Mouse (Mus musculus): Measurements from ENCODE around the gene Tmem156. TPM values are rescaled to one million over a fixed set of nuclear protein-coding genes. Genes with fewer than 3 reads are reported as not detected.
"Not testable (repeated sequence)": the region's sequence is repeated elsewhere in the genome, so short reads cannot be mapped to it uniquely, and the experiment has no call there.

Tmem156 gene
- polyA plus RNA-seq, 1 experiment from 2014 or later: not detected

DNA sequence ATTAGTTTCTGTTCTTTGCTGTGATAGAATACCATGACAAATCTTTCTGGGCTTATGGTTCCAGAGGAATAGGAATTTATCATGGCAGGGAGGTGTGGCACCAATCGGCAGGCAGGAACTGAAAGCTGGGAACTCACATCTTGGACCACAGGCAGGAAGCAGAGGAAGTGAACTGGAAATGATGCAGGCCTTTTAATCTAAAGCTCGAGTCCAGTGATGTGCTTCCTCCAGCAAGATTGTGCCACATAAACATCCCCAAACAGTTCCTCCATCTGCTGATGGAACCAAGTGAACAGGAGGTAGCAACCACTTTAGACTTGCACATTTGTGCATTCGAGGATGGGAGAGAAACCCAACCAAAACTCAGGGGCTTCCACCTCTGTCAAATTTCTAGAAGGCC is 28.0 kb upstream of the Tmem156 start:
- Histone ChIP-seq H3K27me3 (ENCODE audit: control insufficient read depth, insufficient read depth, low read length) (no peaks in the 10 kb centered on the region), H3K36me3 (replicated peaks; ENCODE audit: control insufficient read depth, insufficient read depth) (0 out of 2 replicates have a peak, but pooled peaks cover 3% of the 10 kb centered on the region), H3K9me3 (ENCODE audit: control insufficient read depth, low read length) (no peaks in the 10 kb centered on the region), H3K4me3 (replicated peaks; ENCODE audit: low read length) (no peak overlapping the region), H3K4me2 (replicated peaks) (no peak overlapping the region), H3K9ac (no peak overlapping the region), H3K4me1 (replicated peaks; ENCODE audit: control insufficient read depth, insufficient read depth, low read length) (no peaks in the 10 kb centered on the region), H3K27ac (no peak overlapping the region)
- DNase-seq (ENCODE audit: low spot score) (no peak), ATAC-seq (ENCODE audit: low FRiP score) (no peak)
- 77% methylated on average over 3 of the region's 3 CpGs for WGBS

DNA sequence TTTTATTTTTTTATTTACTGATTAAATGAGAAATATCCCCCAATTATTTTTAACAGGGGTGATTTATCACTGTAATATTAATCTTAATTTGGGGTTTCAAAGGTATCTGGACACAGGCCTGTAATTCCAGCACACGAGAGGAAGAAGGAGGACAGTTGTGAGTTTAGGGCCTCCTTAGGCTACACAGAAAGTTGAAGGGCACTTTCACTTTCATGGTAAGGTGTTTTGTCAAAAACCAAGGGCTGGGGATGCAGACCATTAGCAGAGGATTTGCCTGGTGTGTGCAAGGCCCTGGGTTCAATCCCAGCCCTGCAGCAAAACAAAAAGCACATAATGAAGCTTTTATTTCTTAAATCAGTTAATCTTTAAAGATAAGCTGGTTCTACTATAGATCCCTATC is 27.6 kb upstream of the Tmem156 start:
- no peak for ATAC-seq (ENCODE audit: low FRiP score)
- no peak overlapping the region for H3K27ac ChIP-seq
- no peaks in the 10 kb centered on the region for H3K27me3 ChIP-seq (ENCODE audit: control insufficient read depth, insufficient read depth, low read length)
- no peak overlapping the region for H3K4me2 ChIP-seq (replicated peaks)
- H3K4me3 ChIP-seq (replicated peaks; ENCODE audit: low read length): no peak overlapping the region
- 0 out of 2 replicates have a peak, but pooled peaks cover 3% of the 10 kb centered on the region for H3K36me3 ChIP-seq (replicated peaks; ENCODE audit: control insufficient read depth, insufficient read depth)
- H3K4me1 ChIP-seq (replicated peaks; ENCODE audit: control insufficient read depth, insufficient read depth, low read length): no peaks in the 10 kb centered on the region
- DNase-seq (ENCODE audit: low spot score): no peak
- no peak overlapping the region for H3K9ac ChIP-seq
- no peaks in the 10 kb centered on the region for H3K9me3 ChIP-seq (ENCODE audit: control insufficient read depth, low read length)
- 72% methylated on average over 1 of the region's 1 CpGs for WGBS

DNA sequence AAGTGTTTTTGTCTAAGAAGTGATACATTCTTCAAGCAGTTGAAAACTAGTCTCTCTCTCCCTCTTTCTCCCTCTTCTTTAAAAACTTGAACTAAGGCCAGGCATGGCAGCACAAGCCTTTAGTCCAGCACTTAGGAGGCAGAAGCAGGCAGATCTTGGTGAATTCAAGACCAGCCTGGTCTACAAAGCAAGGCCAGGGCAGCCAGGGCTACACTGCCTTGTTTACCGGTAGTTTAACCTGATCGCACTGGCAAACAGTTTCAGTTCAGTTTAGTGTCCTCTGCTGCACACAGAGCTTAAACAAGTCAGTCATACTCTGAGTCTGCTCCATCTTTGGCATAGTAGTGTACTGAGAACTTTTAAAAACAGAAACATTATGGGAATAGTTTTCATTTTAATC is 24.9 kb upstream of the Tmem156 start:
- H3K4me1 ChIP-seq (replicated peaks; ENCODE audit: control insufficient read depth, insufficient read depth, low read length): no peaks in the 10 kb centered on the region
- ATAC-seq (ENCODE audit: low FRiP score) (no peak), DNase-seq (ENCODE audit: low spot score) (no peak)
- H3K4me3 ChIP-seq (replicated peaks; ENCODE audit: low read length): no peak overlapping the region
- no peak overlapping the region for H3K9ac ChIP-seq
- no peaks in the 10 kb centered on the region for H3K9me3 ChIP-seq (ENCODE audit: control insufficient read depth, low read length)
- H3K27me3 ChIP-seq (ENCODE audit: control insufficient read depth, insufficient read depth, low read length): no peaks in the 10 kb centered on the region
- H3K27ac ChIP-seq: no peak overlapping the region
- H3K4me2 ChIP-seq (replicated peaks): no peak overlapping the region
- H3K36me3 ChIP-seq (replicated peaks; ENCODE audit: control insufficient read depth, insufficient read depth): 0 out of 2 replicates have a peak, but pooled peaks cover 3% of the 10 kb centered on the region
- WGBS: 100% methylated on average over 2 of the region's 2 CpGs

DNA sequence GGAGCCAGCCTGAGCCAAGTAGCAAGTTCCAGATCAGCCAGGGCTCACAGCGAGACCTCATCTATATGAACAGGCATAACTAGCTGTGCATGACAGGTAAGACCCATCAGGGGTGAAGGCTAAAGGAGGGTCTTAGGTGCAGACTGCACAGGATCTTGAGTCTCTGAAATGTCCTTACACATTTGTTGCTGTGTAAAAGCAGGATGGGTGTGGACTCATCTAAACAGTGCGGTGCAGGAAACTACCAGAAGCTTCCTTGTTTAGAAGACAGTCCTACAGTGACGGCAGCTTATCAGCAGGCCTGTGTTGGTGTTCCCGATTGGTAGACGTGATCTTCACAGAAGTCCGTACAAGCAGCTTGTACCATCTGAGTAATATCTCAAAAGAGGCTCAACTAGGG is 21.4 kb upstream of the Tmem156 start:
- no peak overlapping the region for H3K4me2 ChIP-seq (replicated peaks)
- H3K4me1 ChIP-seq (replicated peaks; ENCODE audit: control insufficient read depth, insufficient read depth, low read length): no peaks in the 10 kb centered on the region
- H3K4me3 ChIP-seq (replicated peaks; ENCODE audit: low read length): no peak overlapping the region
- no peak overlapping the region for H3K27ac ChIP-seq
- H3K9me3 ChIP-seq (ENCODE audit: control insufficient read depth, low read length): no peaks in the 10 kb centered on the region
- 93% methylated on average over 6 of the region's 6 CpGs for WGBS
- ATAC-seq (ENCODE audit: low FRiP score) (no peak), DNase-seq (ENCODE audit: low spot score) (no peak)
- 0 out of 2 replicates have a peak, but pooled peaks cover 3% of the 10 kb centered on the region for H3K36me3 ChIP-seq (replicated peaks; ENCODE audit: control insufficient read depth, insufficient read depth)
- H3K9ac ChIP-seq: no peak overlapping the region
- no peaks in the 10 kb centered on the region for H3K27me3 ChIP-seq (ENCODE audit: control insufficient read depth, insufficient read depth, low read length)

DNA sequence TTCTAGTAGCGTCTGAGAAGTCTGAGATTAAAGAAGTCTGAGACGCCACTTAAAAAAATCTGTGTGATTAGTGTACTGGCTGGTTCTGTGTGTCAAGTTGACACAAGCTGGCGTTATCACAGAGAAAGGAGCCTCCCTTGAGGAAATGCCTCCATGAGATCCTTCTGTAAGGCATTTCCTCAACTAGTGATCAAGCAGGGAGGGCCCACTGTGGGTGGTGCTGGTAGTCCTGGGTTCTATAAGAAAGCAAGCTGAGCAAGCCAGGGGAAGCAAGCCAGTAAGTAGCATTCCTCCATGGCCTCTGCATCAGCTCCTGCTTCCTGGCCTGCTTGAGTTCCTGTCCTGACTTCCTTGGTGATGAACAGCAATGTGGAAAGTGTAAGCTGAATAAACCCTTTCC is 20.3 kb upstream of the Tmem156 start:
- H3K27ac ChIP-seq; H3K27me3 ChIP-seq (ENCODE audit: control insufficient read depth, insufficient read depth, low read length): not testable (repeated sequence)
- WGBS: 86% methylated on average over 3 of the region's 3 CpGs

DNA sequence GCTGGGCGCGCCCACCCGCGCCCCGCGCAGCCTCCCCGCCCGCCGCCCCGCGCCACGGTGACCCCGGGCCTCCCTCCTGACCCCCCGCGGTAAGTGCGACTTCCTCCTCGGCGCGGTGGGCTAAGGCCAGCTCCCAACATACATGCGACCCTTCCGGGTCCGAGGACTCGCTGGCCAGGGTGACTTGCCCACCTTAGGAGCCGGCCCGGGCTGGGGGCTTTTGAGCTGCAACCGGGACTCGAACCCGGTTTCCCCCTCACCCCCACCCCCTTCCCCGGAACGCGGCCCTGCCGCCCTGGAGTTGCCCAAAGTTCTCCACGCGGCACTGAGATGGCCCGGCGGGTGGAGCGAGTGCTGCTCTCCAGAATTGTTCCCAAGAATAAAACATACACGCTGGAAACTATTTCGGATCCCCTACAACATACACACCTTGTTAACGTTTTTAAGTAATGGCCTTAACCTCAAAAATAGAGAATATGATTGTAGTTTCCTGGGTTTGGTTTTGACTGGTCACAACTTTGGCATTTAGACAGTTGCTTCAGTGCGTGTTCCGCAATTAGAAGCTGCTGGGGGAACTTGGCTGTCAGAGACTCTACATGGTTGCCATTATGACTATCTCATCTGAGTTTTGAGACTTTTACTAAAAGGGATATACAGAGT is 16.0 kb upstream of the Tmem156 start:
- Histone ChIP-seq H3K4me3 (replicated peaks; ENCODE audit: low read length) (peak overlapping the region; percentile 86), H3K9me3 (ENCODE audit: control insufficient read depth, low read length) (no peaks in the 10 kb centered on the region), H3K27me3 (ENCODE audit: control insufficient read depth, insufficient read depth, low read length) (no peaks in the 10 kb centered on the region), H3K4me1 (replicated peaks; ENCODE audit: control insufficient read depth, insufficient read depth, low read length) (peaks cover 5% of the 10 kb centered on the region; the same call in 1 of the 2 replicates), H3K4me2 (replicated peaks) (peak overlapping the region; percentile 88), H3K9ac (peak overlapping the region; percentile 79), H3K27ac (peak overlapping the region; percentile 68), H3K36me3 (replicated peaks; ENCODE audit: control insufficient read depth, insufficient read depth) (no peaks in the 10 kb centered on the region)
- no peak for DNase-seq (ENCODE audit: low spot score)
- 3% methylated on average over 35 of the region's 42 CpGs for WGBS
- ATAC-seq (ENCODE audit: low FRiP score): no peak; the same call in none of the 2 replicates

More for the DNA sequence above, 20.3 kb upstream of the Tmem156 start:
- not testable (repeated sequence) for DNase-seq (ENCODE audit: low spot score); H3K9ac ChIP-seq; H3K4me3 ChIP-seq (replicated peaks; ENCODE audit: low read length); H3K4me2 ChIP-seq (replicated peaks); H3K4me1 ChIP-seq (replicated peaks; ENCODE audit: control insufficient read depth, insufficient read depth, low read length); ATAC-seq (ENCODE audit: low FRiP score); H3K9me3 ChIP-seq (ENCODE audit: control insufficient read depth, low read length); H3K36me3 ChIP-seq (replicated peaks; ENCODE audit: control insufficient read depth, insufficient read depth)

DNA sequence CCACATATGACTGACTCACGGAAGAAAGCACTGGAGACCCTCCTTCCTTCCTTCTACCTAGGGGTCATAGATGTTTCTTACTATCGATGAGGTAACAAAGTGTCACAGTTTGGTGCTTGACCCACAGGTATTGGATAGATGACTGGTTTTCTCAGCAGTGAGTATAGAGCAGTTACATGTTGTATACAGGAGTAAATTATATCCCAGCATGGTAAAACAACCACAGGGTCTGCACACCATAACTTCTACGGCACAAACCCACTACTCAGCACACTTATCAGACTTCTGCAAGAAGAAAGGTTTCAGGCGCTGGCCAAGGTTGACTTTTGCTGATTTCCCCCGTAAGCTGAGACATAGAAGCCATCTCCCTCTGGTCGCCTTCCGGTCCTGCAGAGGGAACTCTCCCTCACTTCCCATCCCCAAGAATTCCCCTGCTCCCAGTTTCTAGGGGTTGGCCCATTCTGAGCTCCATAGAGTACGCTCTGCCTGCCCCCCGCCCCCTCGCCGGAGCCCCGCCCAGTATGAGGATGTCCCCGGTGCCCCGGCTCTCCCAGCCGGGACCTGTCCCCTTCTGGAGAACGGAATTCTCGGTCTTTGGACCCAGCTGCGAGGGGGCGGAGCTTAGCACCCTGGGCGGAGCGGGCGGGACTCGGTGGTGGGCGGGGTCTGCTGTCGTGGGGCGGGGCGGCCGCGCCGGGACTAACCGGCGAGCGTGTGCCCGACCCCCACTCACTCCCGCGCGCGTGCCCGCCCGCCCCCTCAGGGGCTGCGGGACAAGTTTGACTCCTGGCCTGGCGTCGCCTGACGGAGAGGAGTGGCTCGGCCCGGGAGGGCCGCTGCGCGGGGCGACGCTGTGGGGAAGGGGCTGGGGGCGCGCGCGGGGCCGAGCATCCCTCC is 15.2 kb upstream of the Tmem156 start, which contains the start of gene Klhl5:
Gene Klhl5 (plus strand): TSS at position 664 of the 897 bp plus-strand sequence.
- DNase-seq (ENCODE audit: low spot score) (peak; percentile 83), ATAC-seq (ENCODE audit: low FRiP score) (peak; percentile 89)
- Histone ChIP-seq H3K36me3 (replicated peaks; ENCODE audit: control insufficient read depth, insufficient read depth) (no peaks in the 10 kb centered on the region), H3K27me3 (ENCODE audit: control insufficient read depth, insufficient read depth, low read length) (no peaks in the 10 kb centered on the region), H3K4me2 (replicated peaks) (peak within 1 kb of the TSS; percentile 88), H3K9me3 (ENCODE audit: control insufficient read depth, low read length) (no peaks in the 10 kb centered on the region), H3K9ac (peak within 1 kb of the TSS; percentile 79), H3K27ac (peak within 1 kb of the TSS; percentile 68), H3K4me1 (replicated peaks; ENCODE audit: control insufficient read depth, insufficient read depth, low read length) (peaks cover 5% of the 10 kb centered on the region; the same call in 1 of the 2 replicates), H3K4me3 (replicated peaks; ENCODE audit: low read length) (peak within 1 kb of the TSS; percentile 86)
- 5% methylated on average over 41 of the region's 56 CpGs for WGBS

DNA sequence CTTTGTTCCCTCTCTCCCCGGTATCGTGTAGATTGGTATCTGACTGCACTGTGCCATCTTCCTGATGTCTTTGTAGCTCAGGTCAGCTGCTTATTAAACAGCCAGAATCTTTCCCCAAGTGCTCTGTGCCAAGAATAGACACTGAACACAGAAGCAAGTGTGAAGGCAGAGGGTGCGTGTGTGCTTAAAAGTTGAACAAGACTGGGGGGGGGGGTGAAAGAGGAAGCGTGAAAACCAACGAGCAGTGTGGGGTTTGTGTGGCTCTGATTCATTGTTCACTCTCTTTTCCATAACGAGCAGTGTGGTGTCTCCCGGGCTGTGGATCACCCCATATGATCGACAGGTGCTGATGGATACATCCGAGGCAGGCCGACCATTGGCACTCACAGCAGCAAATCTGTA is 10.7 kb upstream of the Tmem156 start:
- no peak for DNase-seq (ENCODE audit: low spot score)
- no peak overlapping the region for H3K4me3 ChIP-seq (replicated peaks; ENCODE audit: low read length)
- ATAC-seq (ENCODE audit: low FRiP score): no peak
- no peak overlapping the region for H3K27ac ChIP-seq
- H3K4me1 ChIP-seq (replicated peaks; ENCODE audit: control insufficient read depth, insufficient read depth, low read length): no peaks in the 10 kb centered on the region
- H3K27me3 ChIP-seq (ENCODE audit: control insufficient read depth, insufficient read depth, low read length): no peaks in the 10 kb centered on the region
- H3K9ac ChIP-seq: no peak overlapping the region
- no peak overlapping the region for H3K4me2 ChIP-seq (replicated peaks)
- H3K36me3 ChIP-seq (replicated peaks; ENCODE audit: control insufficient read depth, insufficient read depth): no peaks in the 10 kb centered on the region
- H3K9me3 ChIP-seq (ENCODE audit: control insufficient read depth, low read length): no peaks in the 10 kb centered on the region
- WGBS: 65% methylated on average over 10 of the region's 10 CpGs

DNA sequence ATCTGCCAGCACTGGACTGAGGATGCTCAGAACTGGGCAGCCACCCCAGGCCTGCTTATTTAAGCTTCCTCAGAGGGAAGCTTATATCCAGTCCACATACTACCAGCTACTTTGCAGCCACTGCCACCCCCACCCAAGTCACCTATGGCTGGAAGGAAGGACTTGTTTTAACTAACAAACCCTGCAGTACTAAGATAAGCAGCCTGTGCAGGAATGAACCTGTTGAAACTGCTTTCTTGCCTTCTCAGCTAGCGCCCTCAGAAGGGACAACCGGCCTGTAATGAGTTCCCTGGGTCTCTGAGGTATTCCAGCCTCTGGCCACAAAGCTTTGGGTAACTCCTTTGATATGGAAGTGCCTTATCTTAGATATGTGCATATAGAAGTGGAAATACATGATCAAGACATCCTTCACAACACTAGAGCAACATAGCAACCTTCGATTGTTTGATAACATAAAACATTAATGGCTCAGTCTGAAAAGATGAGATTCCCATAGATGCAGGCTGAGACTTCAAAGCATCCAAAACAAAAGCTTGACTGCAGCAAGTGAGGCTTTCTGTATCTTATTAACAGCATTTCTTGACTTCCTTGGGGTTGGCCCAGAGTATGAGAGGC is 10.2 kb upstream of the Tmem156 start:
- H3K4me3 ChIP-seq (replicated peaks; ENCODE audit: low read length): no peak overlapping the region
- H3K9me3 ChIP-seq (ENCODE audit: control insufficient read depth, low read length): no peaks in the 10 kb centered on the region
- no peak for DNase-seq (ENCODE audit: low spot score)
- 83% methylated on average over 3 of the region's 3 CpGs for WGBS
- no peaks in the 10 kb centered on the region for H3K4me1 ChIP-seq (replicated peaks; ENCODE audit: control insufficient read depth, insufficient read depth, low read length)
- no peak overlapping the region for H3K4me2 ChIP-seq (replicated peaks)
- no peaks in the 10 kb centered on the region for H3K36me3 ChIP-seq (replicated peaks; ENCODE audit: control insufficient read depth, insufficient read depth)
- no peak overlapping the region for H3K9ac ChIP-seq
- no peak overlapping the region for H3K27ac ChIP-seq
- no peaks in the 10 kb centered on the region for H3K27me3 ChIP-seq (ENCODE audit: control insufficient read depth, insufficient read depth, low read length)
- ATAC-seq (ENCODE audit: low FRiP score): no peak
